Mouse (Mus musculus) liver, embryonic 15.5 days (tissue): ENCODE data around the gene Itpkb. TPM values are rescaled to one million over a fixed set of nuclear protein-coding genes. Genes with fewer than 3 reads are reported as not detected.

Experiments used
- ATAC-seq: fragments of 200-750 bp; cut with Nextera tagmentation; 2 replicates; pipeline ENCODE4 v1.8.0; 2017; ENCODE audit warnings: moderate number of reproducible peaks, mild to moderate bottlenecking, moderate library complexity; ENCODE audit not compliant: insufficient read depth
- H3K27ac ChIP-seq: fragments of 300-500 bp; sonication (generic); replicated peaks from 2 replicates; pipeline ENCODE4 v1.5.1; 2015; ENCODE audit warnings: mild to moderate bottlenecking, inconsistent platforms
- H3K27me3 ChIP-seq: fragments of 300-500 bp; sonication (generic); 2 replicates; pipeline ENCODE4 v1.6.1; 2015; ENCODE audit warnings: mild to moderate bottlenecking, inconsistent platforms
- H3K36me3 ChIP-seq: fragments of 300-500 bp; sonication (generic); replicated peaks from 2 replicates; pipeline ENCODE4 v1.6.1; 2015; ENCODE audit warnings: moderate library complexity, mild to moderate bottlenecking, inconsistent platforms
- H3K4me1 ChIP-seq: fragments of 300-500 bp; sonication (generic); replicated peaks from 2 replicates; pipeline ENCODE4 v1.6.1; 2015; ENCODE audit warnings: inconsistent platforms
- H3K4me2 ChIP-seq: fragments of 300-500 bp; sonication (generic); 2 replicates; pipeline ENCODE4 v1.6.1; 2015; ENCODE audit warnings: moderate library complexity, mild to moderate bottlenecking, inconsistent platforms
- H3K4me3 ChIP-seq: fragments of 300-500 bp; sonication (generic); replicated peaks from 2 replicates; pipeline ENCODE4 v1.5.1; 2015; ENCODE audit warnings: mild to moderate bottlenecking, inconsistent platforms
- H3K9ac ChIP-seq: fragments of 300-500 bp; sonication (generic); 2 replicates; pipeline ENCODE4 v1.6.1; 2015; ENCODE audit warnings: moderate library complexity, mild to moderate bottlenecking, inconsistent platforms
- H3K9me3 ChIP-seq: fragments of 300-500 bp; sonication (generic); replicated peaks from 2 replicates; pipeline ENCODE4 v1.6.1; 2016; ENCODE audit warnings: inconsistent platforms
- WGBS: fragments of 180-500 bp; shearing (Covaris S2); methylation state at CpG from one replicate; pipeline ENCODE4 v1.1.7; 2015; ENCODE audit warnings: mixed read lengths; ENCODE audit not compliant: insufficient replicate concordance; 5-methylcytosine and 5-hydroxymethylcytosine counted together
- polyA plus RNA-seq: library from polyadenylated mRNA; unstranded; fragments of >200 nt; fragmentation: Nextera tagmentation; extraction: Ambion mirVana; gene quantifications from 2 replicates; pipeline ENCODE4 v1.2.1, GENCODE M21; 2015

Itpkb gene
- polyA plus RNA-seq, 1 experiment from 2014 or later, result 1.3 TPM

DNA sequence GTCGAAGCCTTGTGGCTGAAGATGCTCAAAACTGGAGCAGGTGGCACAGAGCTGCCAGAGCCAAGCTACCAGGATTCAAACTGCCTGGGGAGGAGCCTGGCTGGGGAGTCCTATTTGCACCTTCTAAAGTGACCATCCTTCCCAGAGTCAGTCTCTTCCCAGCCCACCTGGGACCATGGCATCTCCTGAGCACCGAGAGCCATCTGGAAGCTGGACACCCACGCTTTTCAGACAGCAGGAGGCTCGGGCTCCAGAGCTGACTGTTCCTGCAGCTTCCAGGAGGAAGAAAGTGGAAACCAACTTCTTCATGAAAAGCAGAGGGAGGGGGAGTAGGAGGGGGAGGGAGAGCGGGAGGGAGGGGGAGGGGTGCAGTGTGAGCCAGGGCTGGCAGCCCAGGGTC, 135.3 kb downstream of the Itpkb start:
- no peak for ATAC-seq
- H3K4me2 ChIP-seq, result no peak overlapping the region
- no peaks in the 10 kb centered on the region for H3K9me3 ChIP-seq
- H3K27me3 ChIP-seq, result no peaks in the 10 kb centered on the region; the same call in 1 of the 2 replicates
- H3K4me1 ChIP-seq, result no peaks in the 10 kb centered on the region
- H3K27ac ChIP-seq, result no peak overlapping the region
- no peak overlapping the region for H3K4me3 ChIP-seq
- H3K9ac ChIP-seq, result no peak overlapping the region
- H3K36me3 ChIP-seq, result no peaks in the 10 kb centered on the region
- WGBS, result 55% methylated on average over 5 of the region's 5 CpGs

DNA sequence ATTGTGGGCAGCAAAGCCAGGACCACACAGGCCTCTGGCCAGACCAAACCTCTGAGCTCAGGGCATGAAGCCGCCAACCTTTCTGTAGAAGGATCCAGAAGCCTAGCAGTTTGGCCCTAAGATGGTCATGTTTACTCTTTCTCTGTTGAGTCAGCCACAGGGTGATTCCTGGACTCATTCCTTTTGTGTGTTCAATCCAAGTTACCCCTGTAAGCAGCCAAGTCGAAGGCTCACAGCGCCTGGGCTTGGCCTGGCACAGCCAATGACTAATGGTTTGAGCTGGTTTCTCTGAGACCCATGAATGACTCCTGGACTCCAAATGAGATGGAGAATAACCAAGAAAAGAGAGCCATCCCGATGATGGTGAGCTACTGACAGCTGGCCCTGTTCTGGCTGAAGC, 137.7 kb downstream of the Itpkb start:
- 68% methylated on average over 4 of the region's 4 CpGs for WGBS
- Histone ChIP-seq H3K4me1 (no peaks in the 10 kb centered on the region), H3K9me3 (no peaks in the 10 kb centered on the region), H3K27ac (no peak overlapping the region), H3K4me2 (no peak overlapping the region), H3K27me3 (no peaks in the 10 kb centered on the region), H3K9ac (no peak overlapping the region), H3K36me3 (no peaks in the 10 kb centered on the region), H3K4me3 (no peak overlapping the region)
- no peak for ATAC-seq

DNA sequence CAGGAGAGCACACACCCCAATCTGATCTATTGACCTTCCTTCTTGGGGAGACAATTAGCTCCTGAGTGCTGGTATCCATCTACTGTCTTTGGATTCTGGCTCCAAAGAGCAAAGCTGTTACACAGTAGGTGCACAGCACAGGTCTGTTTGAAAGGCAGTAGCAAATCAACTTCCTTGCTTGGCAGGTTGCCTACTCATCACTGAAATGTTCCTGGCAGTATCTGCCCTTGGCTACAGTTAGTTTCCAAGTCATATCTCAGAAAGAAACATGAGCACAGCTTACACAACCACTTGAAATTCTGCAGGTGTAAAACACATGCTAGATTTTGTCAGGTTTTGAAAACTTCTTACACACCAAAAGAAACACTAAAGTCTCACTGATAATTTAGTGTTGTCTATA, 143.3 kb downstream of the Itpkb start:
- no peaks in the 10 kb centered on the region; the same call in 1 of the 2 replicates for H3K27me3 ChIP-seq

More for the DNA sequence above, 143.3 kb downstream of the Itpkb start:
- Histone ChIP-seq H3K9me3 (no peaks in the 10 kb centered on the region), H3K27ac (no peak overlapping the region), H3K4me2 (no peak overlapping the region), H3K36me3 (no peaks in the 10 kb centered on the region), H3K9ac (no peak overlapping the region), H3K4me1 (no peaks in the 10 kb centered on the region), H3K4me3 (no peak overlapping the region)
- ATAC-seq, result no peak

Other genes starting within 250 kb of the Itpkb start
- gene Coq8a, start 130.9 kb upstream of the Itpkb start, polyA plus RNA-seq, result 25.3 and 27.0 TPM in 2 replicates
- gene Psen2, start 67.0 kb upstream of the Itpkb start, polyA plus RNA-seq, result 27.0 and 30.6 TPM in 2 replicates
- gene Stum, start 153.0 kb downstream of the Itpkb start, polyA plus RNA-seq, result 0.06 and 0.10 TPM in 2 replicates
- 54.5 and 62.7 TPM in 2 replicates for gene Parp1, start 238.4 kb downstream of the Itpkb start, polyA plus RNA-seq